Mouse (Mus musculus) erythroblast, embryonic 14.5 days (primary cell): ENCODE data around the gene Gm26657.

Experiments used
- GATA1 ChIP-seq: IDR thresholded peaks from 2 replicates; pipeline ENCODE4 v1.6.1; 2012; ENCODE audit warnings: low read length, inconsistent platforms, mixed read lengths
- TAL1 ChIP-seq: IDR thresholded peaks from 3 replicates; pipeline ENCODE4 v1.6.1; 2012; ENCODE audit warnings: low read length, inconsistent platforms, mixed read lengths

- TF ChIP-seq GATA1: no peak
- TF ChIP-seq TAL1: no peak
Observed at GRCm38 (mm10) chr4:56740611-56741010, 741 bp downstream of the Gm26657 start.
